Mouse (Mus musculus): ENCODE data around the gene Iffo2. TPM values are rescaled to one million over a fixed set of nuclear protein-coding genes. Genes with fewer than 3 reads are reported as not detected.
A peak's percentile ranks its signal among the peaks of the same experiment; 100 is the strongest.

Iffo2 gene
- polyA plus RNA-seq, 1 experiment from 2014 or later: 1.2 TPM

DNA sequence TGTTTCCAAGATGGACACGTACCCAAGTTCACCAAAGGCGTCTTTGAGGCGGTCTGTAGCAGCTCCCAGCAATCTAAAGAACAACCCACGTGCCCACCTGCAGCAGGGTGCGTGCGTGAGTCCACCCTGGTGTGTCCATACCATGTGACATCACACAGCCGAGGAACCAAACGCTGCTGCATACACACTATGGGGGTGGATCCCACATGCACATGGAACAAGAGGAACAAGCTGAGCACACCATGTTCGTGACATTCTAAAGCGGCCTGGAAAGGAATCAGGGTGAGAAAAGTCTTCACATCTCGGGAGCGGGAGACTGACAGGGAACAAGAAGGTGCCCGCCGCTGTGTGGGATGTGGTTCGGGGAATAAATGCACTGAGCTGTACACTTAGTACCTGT is 38.0 kb downstream of the Iffo2 start:
- Histone ChIP-seq H3K27ac (ENCODE audit: low read depth) (no peak overlapping the region), H3K9ac (replicated peaks) (no peak overlapping the region), H3K4me3 (ENCODE audit: low read depth, low read length) (no peak overlapping the region), H3K4me2 (ENCODE audit: low read depth, low read length) (no peak overlapping the region), H3K4me1 (ENCODE audit: insufficient read depth) (no peaks in the 10 kb centered on the region), H3K27me3 (ENCODE audit: insufficient read depth, low read length) (peaks cover under 1% of the 10 kb centered on the region; the same call in 1 of the 2 replicates), H3K9me3 (ENCODE audit: low read length) (no peaks in the 10 kb centered on the region), H3K36me3 (replicated peaks; ENCODE audit: insufficient read depth, low read length) (no peaks in the 10 kb centered on the region)
- ATAC-seq: no peak
- WGBS (ENCODE audit: insufficient replicate concordance): 71% methylated on average over 15 of the region's 15 CpGs
- no peak for TF ChIP-seq EP300 (IDR thresholded peaks at IDR 0.05; ENCODE audit: low read depth)
- no peak for TF ChIP-seq CTCF (IDR thresholded peaks at IDR 0.05; ENCODE audit: low read depth)
- no peak for DNase-seq

GRCm38 (mm10) chr4:139570756-139571155 is 40.4 kb downstream of the Iffo2 start:
- Histone ChIP-seq H3K9me3 (ENCODE audit: low read length) (no peaks in the 10 kb centered on the region), H3K9ac (replicated peaks) (no peak overlapping the region), H3K27ac (ENCODE audit: low read depth) (no peak overlapping the region), H3K36me3 (replicated peaks; ENCODE audit: insufficient read depth, low read length) (no peaks in the 10 kb centered on the region), H3K27me3 (ENCODE audit: insufficient read depth, low read length) (peaks cover 11% of the 10 kb centered on the region), H3K4me1 (ENCODE audit: insufficient read depth) (peaks cover 5% of the 10 kb centered on the region; the same call in 1 of the 2 replicates), H3K4me2 (ENCODE audit: low read depth, low read length) (no peak overlapping the region), H3K4me3 (ENCODE audit: low read depth, low read length) (no peak overlapping the region)
- DNase-seq (no peak), ATAC-seq (no peak)
- no peak for TF ChIP-seq EP300 (IDR thresholded peaks at IDR 0.05; ENCODE audit: low read depth)
- TF ChIP-seq CTCF (IDR thresholded peaks at IDR 0.05; ENCODE audit: low read depth): peak; percentile 46; the same call in 1 of the 2 replicates
- WGBS (ENCODE audit: insufficient replicate concordance): 58% methylated on average over 10 of the region's 10 CpGs

DNA sequence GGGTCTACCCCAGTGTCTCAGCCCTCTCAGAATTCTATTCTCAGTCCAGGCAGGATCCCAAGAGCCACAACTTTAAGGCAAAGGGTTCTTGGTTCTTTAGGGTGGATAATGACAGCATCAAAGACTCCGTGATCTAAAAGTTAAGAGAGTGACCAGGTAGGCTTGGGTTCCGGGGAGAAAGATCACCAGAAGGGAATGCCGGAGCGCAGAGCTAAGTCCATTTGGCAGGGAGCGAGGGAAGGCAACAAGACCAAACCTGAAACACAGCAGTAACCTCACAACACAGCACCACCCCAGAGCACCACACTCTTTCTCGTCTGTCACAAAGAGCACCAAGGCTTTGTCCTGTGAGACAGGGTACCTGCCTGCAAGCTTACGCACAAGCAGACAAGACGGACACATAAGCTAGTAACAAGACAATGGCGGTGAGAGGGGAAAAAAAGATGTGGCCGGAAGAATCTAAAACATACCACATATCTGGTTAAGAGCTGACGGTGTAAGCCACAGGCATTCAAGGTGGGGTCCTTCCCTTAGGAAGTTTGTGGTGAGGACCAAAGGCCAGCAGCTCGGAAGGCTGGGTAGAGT is 42.7 kb downstream of the Iffo2 start:
- TF ChIP-seq EP300 (IDR thresholded peaks at IDR 0.05; ENCODE audit: low read depth) (no peak), CTCF (IDR thresholded peaks at IDR 0.05; ENCODE audit: low read depth) (no peak)
- Histone ChIP-seq H3K4me1 (ENCODE audit: insufficient read depth) (peaks cover 10% of the 10 kb centered on the region), H3K27ac (ENCODE audit: low read depth) (no peak overlapping the region), H3K36me3 (replicated peaks; ENCODE audit: insufficient read depth, low read length) (no peaks in the 10 kb centered on the region), H3K9ac (replicated peaks) (no peak overlapping the region), H3K4me2 (ENCODE audit: low read depth, low read length) (no peak overlapping the region), H3K9me3 (ENCODE audit: low read length) (no peaks in the 10 kb centered on the region), H3K4me3 (ENCODE audit: low read depth, low read length) (no peak overlapping the region), H3K27me3 (ENCODE audit: insufficient read depth, low read length) (peaks cover 18% of the 10 kb centered on the region)
- no peak for DNase-seq
- 75% methylated on average over 12 of the region's 12 CpGs for WGBS (ENCODE audit: insufficient replicate concordance)
- ATAC-seq: no peak

DNA sequence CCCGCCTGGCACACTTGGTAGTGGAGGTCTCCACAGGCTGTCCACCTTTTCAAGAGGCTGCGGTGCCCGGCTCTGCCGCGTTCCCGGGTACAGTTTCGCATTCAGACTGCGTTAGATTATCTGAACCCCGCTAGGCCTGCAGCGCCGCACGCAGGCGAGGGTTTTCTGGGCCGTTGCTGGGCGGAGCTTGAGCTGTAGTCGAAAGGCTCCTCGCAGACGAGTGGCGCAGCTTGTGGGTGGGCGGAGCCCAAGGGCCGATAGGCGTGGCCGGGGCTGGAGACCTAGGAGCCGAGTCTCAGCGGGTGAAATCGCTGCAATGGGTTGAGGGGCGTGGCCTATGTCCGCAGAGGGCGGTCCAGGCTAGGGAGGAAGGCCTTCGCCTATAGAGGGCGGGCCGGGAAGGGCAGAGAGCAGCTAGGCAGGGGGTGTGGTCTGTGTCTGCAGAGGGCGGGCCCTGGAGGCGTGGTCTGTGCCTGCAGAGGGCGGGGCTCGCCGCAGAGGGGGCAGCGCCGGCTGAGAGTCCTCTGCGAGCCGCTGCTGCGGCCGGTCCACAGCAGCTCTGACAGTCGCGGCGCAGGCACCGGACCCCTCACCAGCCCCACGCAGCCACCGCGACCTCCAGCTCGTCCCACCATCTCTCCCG is 43.9 kb downstream of the Iffo2 start:
- WGBS (ENCODE audit: insufficient replicate concordance): under 1% methylated on average over 43 of the region's 52 CpGs
- peaks cover 18% of the 10 kb centered on the region for H3K27me3 ChIP-seq (ENCODE audit: insufficient read depth, low read length)
- TF ChIP-seq EP300 (IDR thresholded peaks at IDR 0.05; ENCODE audit: low read depth) (no peak), CTCF (IDR thresholded peaks at IDR 0.05; ENCODE audit: low read depth) (peak; percentile 76)

DNA sequence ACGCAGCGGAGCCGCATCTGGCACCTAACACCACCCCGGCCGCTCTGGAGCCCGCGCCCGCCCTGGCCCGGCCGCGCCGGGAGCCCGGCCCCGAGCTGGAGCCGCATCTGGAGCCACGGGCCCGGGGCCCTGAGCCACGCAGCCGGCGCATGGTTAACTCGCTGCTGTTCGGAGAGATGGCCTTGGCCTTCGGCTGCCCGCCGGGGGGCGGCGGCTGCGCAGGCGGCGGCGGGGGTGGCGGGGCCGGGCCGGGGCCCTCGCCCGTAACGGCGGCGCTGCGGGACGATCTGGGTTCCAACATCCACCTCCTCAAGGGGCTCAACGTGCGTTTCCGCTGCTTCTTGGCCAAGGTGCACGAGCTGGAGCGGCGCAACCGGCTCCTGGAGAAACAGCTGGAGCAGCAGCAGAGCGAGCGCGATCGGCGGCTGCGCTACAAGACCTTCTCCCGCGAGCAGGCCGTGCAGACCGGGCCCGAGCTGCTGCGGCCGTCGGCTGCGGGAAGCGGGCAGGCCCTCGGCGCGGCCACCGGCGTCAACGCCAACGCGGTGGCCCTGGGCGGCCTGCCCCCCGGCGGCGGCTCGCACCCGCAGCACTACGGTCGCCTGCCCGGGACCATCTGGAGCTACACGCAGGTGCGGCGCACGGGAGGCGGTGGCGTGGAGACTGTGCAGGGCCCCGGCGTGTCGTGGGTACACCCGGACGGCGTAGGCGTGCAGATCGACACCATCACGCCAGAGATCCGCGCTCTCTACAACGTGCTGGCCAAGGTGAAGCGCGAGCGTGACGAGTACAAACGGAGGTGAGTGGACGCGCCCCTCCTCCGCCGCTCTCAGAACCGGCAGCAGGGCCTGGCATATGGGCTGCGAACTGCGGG is 44.7 kb downstream of the Iffo2 start:
- Histone ChIP-seq H3K9me3 (ENCODE audit: low read length) (no peaks in the 10 kb centered on the region), H3K27ac (ENCODE audit: low read depth) (peak overlapping the region; percentile 89), H3K4me3 (ENCODE audit: low read depth, low read length) (peak overlapping the region; percentile 77), H3K9ac (replicated peaks) (peak overlapping the region; percentile 86), H3K27me3 (ENCODE audit: insufficient read depth, low read length) (peaks cover 18% of the 10 kb centered on the region), H3K36me3 (replicated peaks; ENCODE audit: insufficient read depth, low read length) (no peaks in the 10 kb centered on the region), H3K4me2 (ENCODE audit: low read depth, low read length) (peak overlapping the region; percentile 92), H3K4me1 (ENCODE audit: insufficient read depth) (peaks cover 24% of the 10 kb centered on the region)
- TF ChIP-seq CTCF (IDR thresholded peaks at IDR 0.05; ENCODE audit: low read depth) (peak; percentile 11; the same call in 1 of the 2 replicates), EP300 (IDR thresholded peaks at IDR 0.05; ENCODE audit: low read depth) (no peak)
- ATAC-seq (peak; percentile 45), DNase-seq (peak; percentile 46)
- WGBS (ENCODE audit: insufficient replicate concordance): under 1% methylated on average over 82 of the region's 111 CpGs

More for the DNA sequence above, 43.9 kb downstream of the Iffo2 start:
- ATAC-seq: peak; percentile 94
- Histone ChIP-seq H3K4me3 (ENCODE audit: low read depth, low read length) (peak overlapping the region; percentile 77), H3K9me3 (ENCODE audit: low read length) (no peaks in the 10 kb centered on the region), H3K36me3 (replicated peaks; ENCODE audit: insufficient read depth, low read length) (no peaks in the 10 kb centered on the region), H3K9ac (replicated peaks) (peak overlapping the region; percentile 86), H3K27ac (ENCODE audit: low read depth) (peak overlapping the region; percentile 89), H3K4me1 (ENCODE audit: insufficient read depth) (peaks cover 16% of the 10 kb centered on the region), H3K4me2 (ENCODE audit: low read depth, low read length) (peak overlapping the region; percentile 92)
- DNase-seq: peak; percentile 99

DNA sequence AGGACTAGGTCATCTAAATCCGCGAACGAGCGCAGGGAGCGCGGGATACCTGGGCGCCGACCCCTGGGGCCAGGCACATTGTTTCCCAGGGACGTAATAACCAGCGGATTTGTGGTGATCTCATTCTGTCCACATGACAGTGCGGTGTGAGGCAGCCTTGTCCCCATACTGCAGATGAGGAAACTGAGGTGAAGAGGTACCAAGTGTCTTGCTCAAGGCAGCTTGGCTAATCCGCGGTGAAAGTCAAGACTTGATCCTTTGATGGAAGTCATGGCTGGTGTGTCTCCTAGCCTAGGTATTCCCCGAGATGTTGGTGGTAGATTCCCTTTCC is 45.3 kb downstream of the Iffo2 start:
- H3K4me2 ChIP-seq (ENCODE audit: low read depth, low read length): peak overlapping the region; percentile 92
- DNase-seq: no peak
- H3K9ac ChIP-seq (replicated peaks): peak overlapping the region; percentile 86
- peak overlapping the region; percentile 89 for H3K27ac ChIP-seq (ENCODE audit: low read depth)
- peak overlapping the region; percentile 77 for H3K4me3 ChIP-seq (ENCODE audit: low read depth, low read length)
- no peak for ATAC-seq
- H3K9me3 ChIP-seq (ENCODE audit: low read length): no peaks in the 10 kb centered on the region
- H3K27me3 ChIP-seq (ENCODE audit: insufficient read depth, low read length): peaks cover 18% of the 10 kb centered on the region
- H3K36me3 ChIP-seq (replicated peaks; ENCODE audit: insufficient read depth, low read length): no peaks in the 10 kb centered on the region
- WGBS (ENCODE audit: insufficient replicate concordance): 12% methylated on average over 14 of the region's 14 CpGs
- H3K4me1 ChIP-seq (ENCODE audit: insufficient read depth): peaks cover 26% of the 10 kb centered on the region
- TF ChIP-seq CTCF (IDR thresholded peaks at IDR 0.05; ENCODE audit: low read depth): no peak
- TF ChIP-seq EP300 (IDR thresholded peaks at IDR 0.05; ENCODE audit: low read depth): no peak
